Mouse (Mus musculus): ENCODE data around the gene Golga2.

- TF ChIP-seq CTCF (IDR thresholded peaks at IDR 0.05; ENCODE audit: extremely low read depth, insufficient read depth, low read length) (no peak), POLR2A (IDR thresholded peaks at IDR 0.05; ENCODE audit: extremely low read depth, insufficient read depth, low read length) (no peak)
These were observed 28.6 kb downstream of the Golga2 start for GRCm38 (mm10) chr2:32315751-32316150.

Data from cortical plate, adult 2 months (tissue).